Mouse (Mus musculus) liver, adult 2 months (tissue): ENCODE data around the gene Khk.

Source experiments
- CTCF ChIP-seq: fragments of 200-500 bp; IDR thresholded peaks from 2 replicates; pipeline ENCODE4 v1.5.1; 2011; ENCODE audit warnings: low read depth, low read length, control low read depth
- POLR2A ChIP-seq: fragments of 200-500 bp; IDR thresholded peaks from 2 replicates; pipeline ENCODE4 v1.6.1; 2011; ENCODE audit warnings: low read length, control low read depth; ENCODE audit not compliant: insufficient read depth; ENCODE audit errors: extremely low read depth

GRCm38 (mm10) chr5:30901860-30902259 is 19.4 kb upstream of the Khk start:
- TF ChIP-seq CTCF: no peak
- no peak for TF ChIP-seq POLR2A
